Mouse (Mus musculus) urinary bladder, postnatal 10 days (tissue): ENCODE data around the gene Cel.

Experiments used
- DNase-seq: peaks from one replicate; pipeline ENCODE4 v3.0.0; 2022; ENCODE audit warnings: low spot score

Gene Cel

DNA sequence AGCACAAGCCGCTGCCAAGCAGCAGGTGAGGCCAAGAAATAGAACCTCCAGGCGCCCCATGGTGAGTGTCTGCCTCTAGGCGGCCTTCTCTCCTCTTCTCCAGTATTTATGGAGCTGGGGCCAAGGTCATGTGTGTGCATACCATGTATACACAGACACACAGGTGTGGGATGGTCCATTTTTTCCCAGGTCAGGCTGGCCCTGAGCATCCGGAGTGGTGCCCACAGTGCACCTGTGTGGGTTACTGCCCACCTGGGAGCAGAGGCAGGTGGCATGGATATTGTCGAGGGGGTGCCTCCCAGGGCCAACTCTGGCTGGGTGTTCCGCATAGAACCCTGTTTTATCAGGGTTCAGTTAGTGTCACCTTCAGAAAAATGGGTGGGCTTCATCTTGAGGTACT lies at the start of gene Cel:
Gene Cel, minus strand, starts transcription at position 101 of the 400 bp plus-strand sequence.
- no peak for DNase-seq

DNA sequence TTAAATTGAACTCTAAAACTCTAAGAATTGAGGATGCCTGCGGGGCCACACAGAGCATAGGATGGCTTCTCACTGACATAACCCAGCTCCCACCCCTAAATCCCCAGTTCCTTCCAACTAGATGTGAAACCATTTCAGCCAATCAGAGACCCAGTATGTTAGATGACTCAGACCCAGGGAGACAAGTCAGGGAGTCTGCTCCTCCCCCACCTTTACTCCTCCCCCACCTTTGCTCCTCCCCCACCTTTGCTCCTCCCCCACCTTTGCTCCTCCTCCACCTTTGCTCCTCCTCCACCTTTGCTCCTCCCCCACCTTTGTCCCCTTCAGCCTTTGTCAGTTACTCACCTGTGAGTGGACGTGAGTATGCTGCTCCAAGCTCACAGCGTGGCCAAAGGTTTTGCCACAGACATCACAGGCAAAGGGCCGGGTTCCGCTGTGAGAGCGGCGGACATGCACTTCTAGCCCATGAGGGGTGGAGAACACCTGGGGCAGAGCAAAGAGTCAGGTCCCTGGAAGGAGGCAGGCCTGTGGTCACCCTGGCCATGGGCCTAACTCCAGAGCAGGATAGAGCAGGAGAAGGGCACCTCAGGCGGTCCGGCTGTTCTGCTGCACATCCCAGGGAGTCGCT lies 49.3 kb upstream of the Cel start:
- no peak for DNase-seq

DNA sequence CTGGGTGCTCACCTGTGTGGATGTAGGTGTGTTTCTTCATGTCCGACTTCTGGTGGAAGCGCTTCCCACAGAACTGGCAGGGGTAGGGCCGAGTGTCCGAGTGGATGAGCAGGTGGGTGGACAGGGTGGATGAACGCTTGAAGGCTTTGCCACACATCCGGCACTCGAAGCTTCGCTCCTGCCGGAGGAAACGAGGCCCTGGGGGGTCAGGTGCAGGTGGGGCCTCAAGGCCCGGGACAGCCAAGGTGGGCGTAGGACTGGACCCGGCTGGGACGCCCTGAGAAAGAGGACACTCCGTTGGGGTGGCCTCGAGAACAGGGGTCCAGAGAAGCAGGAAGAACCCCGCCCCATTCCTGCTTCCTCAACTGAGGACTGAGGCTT lies 48.2 kb upstream of the Cel start:
- DNase-seq, result no peak

DNA sequence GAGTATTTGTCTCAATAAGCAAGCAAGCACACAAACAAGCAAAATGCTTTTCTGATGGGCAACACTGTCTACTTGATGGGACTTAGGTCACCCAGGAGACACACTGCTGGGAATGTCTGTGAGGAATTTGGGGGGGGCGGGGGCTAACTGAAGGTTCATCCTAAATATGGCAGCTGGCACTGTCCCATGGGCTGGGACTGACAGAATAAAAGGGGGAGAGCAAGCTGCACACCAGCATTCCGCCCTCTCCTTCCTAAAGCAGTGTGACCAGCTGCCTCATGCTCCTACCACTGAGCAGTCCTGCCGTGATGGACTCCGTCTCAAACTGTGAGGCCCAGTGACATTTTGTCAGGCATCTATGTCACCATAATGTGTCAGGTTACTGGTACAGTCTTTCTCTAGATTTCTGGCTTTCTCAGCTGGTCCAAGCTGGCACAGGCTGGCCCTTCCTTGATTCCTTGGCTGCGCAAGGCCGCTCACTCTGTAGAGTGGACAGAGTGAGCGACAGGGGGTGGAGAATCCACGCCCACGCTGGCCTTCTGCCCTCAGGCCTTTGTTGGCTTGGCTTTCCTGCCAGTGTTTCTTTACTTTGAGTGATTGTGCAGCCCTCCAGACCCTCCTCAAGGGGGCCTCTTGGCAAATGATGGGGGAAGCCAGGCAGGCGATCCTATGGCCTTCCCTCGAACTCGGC lies 47.7 kb upstream of the Cel start:
- DNase-seq, result no peak

DNA sequence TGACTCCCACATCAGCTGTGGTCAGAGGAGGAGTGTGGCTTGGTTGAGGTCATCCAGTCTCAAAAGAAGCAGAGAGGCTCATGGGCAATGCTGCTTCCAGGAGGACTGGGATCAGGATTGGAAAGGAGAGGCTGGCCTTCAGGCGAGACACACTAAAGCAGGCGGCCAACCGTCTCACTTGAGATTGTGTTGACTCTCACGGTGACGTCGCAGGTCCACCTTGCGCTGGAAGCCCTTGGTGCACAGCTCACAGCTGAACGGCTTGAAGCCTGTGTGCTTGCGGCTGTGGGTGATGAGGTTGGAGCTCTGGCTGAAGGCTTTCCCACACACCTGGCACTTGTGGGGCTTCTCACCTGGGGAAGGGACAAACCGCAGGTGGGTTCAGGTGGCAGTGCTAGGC lies 46.6 kb upstream of the Cel start:
- no peak for DNase-seq

DNA sequence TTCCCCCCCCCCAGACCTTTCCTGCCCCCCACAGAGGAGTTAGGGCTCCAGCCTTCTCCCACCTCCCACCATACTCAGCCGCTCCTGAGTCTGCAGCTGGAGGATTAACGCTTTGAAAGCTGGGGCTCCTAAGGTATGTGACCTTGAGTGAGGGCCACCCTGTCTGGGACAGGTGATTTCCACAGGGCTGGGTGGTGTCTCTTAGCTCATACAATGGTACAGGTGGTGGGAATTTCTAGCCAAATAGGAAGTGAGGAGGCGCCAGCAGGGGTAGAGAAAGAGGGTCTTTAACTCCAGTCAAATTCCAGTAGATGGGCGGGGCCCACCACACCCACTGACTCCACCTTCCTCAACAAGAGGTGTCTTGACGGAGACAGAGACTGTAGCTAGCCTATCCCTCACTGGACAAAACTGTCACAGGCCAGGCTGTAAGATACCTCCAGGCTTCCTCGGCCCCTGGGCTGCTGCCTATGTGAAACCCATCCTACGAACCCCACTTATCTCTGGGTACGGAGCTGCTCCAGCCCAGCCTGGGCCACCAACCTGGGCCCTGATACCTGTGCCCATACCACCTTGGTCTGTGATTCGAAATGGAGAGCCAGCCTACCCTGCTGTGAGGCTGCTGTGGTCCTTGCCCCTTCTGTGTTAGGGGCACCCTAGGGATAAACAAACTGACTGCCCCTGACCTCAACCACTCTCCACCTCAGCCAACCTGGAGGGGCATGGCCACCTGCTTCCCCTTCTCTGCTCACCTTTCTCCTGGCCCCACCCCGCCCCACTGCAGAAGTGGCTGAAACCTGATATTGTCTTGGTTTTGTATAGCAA lies 44.4 kb upstream of the Cel start:
- DNase-seq, result no peak

DNA sequence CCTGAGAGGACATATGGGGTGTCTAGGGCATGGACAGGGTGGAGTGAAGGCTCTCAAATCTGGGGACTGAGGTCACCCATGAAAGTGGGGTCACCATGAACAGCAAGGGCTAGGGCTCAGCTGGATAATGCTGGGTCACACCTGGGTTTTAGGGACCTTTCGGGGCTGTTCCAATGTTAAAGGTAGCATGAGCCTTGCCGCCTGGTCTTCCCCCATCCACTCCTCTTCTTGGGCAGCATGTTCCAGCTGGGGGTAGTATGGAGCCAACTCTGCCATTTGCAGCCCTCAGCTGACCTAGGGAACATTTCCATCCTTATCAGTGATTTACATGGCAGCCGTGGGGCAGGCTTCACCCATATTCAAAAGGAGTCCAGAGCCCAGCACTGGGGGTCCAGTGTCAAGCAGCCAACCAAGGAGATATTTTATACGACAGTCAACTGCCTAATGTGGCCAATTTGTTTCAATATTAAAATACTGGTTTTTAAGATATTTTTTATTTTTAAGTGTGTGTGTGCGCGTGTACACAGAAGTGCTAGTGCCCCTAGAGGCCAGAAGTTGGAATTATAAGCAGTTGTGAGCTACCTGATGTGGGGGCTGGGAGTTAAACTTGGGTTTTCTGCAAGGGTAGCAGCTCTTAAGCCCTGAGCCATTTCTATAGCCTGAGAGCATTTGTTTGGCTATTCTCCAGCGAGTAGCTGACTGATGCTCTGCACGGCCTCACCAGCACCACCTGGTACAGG lies 43.6 kb upstream of the Cel start:
- DNase-seq, result no peak

DNA sequence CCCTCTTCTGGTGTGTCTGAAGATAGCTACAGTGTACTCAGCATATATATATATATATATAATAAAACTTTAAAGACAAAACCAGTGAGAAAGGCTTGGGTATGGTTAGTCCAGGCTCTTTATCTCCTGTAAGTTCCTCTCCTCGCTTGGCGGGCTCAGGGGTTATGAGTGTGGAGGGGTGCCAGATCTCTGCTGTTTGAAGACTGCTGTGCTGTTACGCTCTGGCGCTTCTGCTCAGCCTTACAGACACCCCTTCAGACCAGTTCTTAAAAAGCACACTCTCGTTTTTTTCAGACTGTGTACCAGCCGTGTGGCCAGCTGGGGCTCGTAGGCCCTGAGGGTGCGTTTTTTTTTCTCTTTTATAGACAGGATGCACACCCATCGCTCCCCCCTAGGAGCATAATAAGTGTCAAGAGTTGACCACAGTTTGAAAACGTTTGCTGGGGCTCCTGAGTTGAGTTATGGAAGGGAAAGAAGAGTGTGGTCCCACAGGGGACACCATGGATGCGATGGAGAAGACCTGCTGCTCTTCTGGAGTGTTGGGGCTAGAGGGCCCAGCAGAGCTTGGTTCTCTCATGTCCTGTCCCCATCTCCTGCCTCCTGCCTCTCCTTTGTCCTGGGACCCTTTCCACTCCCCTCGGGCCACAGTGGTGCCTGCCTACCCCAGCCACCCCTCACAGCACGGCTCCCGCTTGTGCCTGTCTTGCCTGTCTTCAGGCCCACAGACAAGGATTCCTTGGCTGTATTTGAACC lies 42.8 kb upstream of the Cel start:
- DNase-seq, result no peak

DNA sequence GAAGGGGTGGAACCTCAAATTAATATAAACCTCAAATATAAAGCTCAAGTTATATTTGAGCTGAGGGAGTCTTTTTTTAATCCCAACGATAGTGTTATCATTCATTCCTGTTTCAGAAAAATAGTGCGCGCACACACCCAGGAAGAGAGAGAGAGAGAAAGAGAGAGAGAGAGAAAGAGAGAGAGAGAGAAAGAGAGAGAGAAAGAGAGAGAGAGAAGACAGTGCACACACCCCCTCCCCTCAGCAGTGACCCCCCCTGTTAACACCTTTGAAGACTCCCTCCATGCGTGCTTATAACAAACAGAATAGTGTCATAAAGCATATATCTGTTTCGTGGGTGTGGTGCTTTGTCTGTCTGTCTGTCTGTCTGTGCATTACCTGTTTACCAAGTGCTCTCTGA lies 40.3 kb upstream of the Cel start:
- DNase-seq, result no peak

DNA sequence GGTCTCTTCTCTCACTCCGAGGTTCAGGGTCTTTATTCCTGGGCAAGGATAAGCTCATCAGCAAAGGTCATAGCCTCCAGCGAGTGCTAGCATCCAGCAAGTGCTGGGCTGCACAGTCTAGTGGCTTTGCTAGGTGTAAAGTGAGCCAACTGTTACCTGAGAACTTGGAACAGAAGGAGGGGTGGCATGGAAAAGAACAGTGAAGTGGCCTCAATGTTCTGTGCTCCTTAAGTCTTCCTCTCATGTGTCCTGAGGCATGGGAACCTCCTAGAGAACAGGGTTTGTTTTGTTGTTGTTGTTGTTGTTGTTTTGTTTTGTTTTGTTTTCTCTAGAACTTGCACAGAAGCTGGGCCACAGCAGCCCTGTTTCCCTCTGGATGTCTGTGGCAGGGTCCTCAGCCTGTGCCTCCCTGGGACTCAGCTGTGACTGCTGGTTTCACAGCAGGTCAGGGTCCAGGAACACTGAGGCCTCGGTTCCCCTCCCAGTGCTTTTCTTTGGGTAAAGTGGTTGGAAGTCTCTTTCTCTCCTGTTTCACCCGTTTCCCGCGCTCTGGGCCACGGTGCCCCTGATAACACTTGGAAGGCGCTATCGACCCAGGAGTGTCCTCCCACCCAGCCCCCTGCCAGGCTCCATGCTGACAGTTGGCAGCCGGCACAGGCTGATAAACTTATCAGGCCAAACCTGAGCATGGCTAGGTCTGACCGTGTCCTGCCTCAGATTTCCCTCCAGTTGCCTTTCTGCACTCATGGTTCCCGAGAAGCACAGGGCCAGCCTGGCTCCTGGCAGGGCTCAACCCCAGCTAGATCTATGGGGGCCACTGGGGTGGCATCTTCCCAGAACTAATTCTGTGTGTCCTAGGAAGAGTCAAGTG lies 38.8 kb upstream of the Cel start:
- DNase-seq, result no peak

DNA sequence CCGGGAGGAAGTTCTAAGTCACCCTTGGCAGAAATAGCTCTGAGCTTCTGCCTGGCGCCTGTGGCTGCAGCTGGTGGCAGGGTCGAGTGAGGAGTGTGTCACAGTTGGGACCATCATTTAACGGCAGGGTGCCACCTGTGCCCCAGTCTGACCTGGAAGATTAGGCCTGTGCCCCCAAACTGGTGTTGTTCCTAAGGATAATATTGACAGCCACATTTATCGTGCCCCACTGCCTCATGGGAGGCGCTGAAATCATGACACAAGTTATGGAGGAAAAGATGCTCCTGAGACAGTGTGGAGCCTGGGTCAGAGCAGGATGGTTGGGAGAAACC lies 36.3 kb upstream of the Cel start:
- DNase-seq, result no peak

DNA sequence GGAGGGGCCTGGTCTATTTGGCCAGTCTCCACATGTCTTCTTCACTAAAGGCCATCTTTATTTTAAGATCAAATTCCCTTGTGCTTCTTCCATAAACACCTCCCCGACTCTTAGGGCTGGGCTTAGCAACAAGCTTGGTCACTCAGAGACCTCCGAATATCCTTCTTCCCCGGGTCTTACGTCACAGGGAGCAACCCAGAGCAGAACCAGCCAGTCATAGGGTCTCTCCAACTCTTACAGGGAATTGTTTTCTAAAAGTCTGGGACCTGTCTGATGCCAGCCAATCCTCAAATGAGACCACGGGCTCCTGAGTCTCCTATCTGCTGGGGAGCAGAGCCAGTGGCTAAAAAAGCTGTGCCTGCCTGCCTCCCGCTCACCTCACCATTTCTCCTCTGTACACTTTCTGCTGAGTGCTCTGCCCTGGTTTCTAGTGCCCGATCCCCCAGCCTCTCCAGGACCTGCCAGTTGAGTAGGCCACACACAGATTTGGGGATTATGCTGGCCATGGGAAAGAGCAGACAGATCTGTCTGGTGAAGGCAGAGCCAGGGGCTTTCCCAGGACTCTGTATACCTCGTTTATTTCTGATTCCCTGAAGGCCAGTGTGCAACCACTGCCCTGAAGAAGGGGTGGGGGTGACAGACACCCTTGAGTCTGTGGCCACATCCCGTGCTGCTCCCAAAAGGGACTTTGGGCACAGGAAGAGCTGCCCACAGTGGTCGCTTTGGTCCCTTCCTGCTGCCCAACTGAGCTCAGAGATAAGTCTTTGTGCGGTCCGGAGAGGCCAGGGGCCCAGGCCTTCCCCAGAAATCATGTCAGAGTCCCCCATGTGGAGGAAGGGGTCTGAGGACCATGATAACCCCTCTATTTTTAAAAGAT lies 35.7 kb upstream of the Cel start:
- DNase-seq, result no peak

DNA sequence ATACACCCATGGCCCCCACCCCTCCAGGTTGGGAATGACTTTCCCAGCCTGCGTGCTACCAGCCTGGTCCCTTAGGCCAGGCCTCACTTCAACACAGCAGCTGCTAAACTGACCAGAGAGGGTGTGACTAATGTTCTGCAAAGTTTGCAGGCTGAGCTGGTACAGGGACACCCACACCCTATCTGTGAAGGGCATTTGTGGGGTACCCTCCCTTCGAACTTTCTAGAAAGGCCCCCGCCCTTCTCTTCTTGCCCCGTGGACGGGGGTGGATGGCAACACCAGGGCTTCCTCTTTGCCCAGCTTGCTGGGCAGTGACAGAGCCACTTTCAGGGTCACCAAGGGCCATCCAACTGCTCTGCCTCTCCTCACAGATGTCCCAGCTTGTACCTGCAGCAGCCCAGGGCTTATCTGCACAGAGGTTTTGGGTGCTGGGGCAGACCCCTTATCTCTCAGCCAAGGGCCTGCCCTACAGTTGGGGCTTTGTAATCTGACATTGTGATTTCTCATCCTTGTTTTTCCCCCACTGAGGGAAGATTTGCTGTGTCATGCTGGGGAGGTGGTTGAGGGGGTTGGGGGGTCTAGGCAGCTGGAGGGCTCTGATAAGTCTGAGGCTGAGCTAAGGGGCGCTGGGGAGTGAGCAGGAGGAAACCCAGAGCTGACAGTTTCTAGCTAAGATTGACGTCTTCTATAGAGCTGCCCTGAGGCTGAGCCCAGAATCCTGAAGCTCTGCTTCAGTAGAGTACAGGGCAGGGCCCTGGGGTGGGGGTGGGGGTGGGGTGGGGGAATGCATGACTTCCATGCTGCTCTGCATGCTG lies 34.7 kb upstream of the Cel start:
- no peak for DNase-seq

DNA sequence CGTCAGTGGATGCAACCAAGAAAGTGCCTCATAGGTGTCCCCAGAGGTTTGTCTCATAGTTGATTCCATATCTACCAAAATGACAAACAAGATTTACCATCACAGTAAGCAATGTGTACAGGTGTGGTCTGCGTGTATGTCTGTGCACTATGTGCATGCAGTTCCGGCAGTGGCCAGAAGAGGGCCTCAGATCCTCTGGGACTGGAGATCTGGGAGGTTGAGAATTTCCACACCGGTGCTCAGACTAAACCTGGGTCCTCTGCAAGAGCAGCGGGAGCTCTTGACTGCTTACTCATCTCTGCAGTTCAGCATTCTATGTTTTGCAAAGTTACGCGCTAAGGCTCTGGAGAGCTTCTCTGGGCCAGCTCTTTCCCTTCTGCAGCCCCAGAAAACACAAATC lies 33.8 kb upstream of the Cel start:
- no peak for DNase-seq

DNA sequence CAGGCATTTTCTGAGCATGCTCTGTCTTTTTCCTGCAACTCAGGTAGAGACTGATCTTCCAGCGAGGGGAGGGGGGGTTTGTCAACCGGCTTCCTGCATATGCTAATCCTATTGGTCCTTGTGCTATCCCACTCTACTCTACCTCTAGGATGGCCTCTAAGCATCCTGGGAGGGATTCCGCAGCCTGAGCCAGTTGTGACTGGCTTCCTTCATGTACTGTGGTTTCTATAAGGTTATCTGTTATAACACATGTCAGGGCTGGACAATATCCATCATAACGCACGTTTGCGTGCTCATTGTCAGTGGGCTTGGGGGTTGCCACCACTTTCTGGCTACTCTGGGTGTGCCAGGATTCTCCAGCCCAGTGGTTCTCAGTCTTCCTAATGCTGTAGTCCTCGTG lies 32.8 kb upstream of the Cel start:
- DNase-seq, result no peak

DNA sequence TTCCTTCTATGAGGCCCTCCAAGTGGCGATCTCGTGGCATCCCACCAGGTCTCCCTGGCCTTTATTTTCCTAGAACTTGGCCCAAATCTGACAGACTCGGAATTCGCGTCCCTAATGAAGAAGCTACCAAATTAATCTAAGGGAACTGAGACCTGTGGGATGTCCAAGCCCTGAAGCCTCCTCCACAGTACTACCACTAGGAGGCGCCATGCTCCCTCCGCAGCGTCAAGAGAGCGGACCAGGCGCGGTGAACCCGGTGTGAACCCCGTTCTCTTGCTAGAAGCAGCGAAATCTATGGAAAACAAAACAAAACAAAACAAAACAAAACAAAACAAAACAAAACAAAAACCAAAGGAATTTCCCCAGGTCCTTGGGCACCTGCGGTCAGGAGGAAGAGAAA lies 29.6 kb upstream of the Cel start:
- no peak for DNase-seq

DNA sequence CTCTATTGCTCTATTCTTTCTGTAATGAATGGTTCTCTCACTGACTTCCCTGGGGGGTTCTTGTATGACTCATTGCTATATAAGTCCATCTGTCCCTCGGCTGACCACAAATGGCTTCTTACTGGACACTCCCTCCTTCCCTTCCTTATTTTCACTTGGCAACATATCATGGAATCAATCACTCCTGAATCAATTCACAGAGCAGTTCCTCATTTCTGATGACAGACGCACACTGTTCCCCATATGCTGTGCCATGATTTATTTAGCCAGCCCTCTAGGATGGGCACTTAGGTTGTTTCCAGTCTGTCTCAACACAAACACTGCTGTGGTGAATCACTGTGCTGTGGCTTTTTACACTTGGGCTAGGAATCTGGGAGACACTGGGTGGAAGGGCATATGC lies 28.3 kb upstream of the Cel start:
- DNase-seq, result no peak

DNA sequence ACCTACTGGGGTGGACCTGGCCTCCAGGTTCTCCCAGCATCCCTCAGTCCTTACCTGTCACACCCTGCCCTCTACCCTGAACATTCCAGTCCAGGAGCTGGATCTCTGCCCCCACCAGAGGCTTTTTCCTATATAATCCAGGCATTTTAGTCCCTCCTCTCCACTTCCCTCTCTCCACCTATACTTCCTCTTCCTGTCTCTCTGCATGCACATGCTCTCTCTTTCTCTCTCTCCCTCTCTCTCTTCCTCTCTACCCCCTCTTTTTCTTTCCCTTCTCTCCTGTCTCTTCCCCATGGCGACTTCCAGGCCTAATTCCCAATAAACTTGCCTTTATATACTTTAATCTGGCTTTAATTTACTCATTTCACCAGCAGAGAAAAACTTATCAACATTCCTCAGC lies 25.4 kb upstream of the Cel start:
- DNase-seq, result no peak

DNA sequence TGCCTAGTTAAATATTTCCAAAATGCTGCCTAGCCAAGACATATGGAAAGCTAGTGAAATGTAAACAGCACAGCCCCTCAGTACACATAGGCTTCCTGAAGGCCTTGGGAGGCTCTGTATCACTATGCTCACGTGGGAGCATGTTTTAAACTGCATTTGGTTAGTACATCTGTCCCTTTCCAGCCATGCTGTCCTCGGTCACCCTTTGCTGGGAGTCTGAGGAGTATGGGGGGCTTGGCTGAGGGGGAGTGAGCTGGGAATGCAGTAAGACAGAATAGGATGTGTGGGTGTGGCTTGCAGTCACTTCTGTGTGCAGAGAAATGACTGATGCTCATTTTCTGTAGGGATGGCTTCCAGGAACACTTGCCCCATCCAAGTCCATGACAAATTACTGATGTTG lies 22.5 kb upstream of the Cel start:
- no peak for DNase-seq
